Mouse (Mus musculus) heart, embryonic 16.5 days (tissue): Measurements from ENCODE around the gene Tmem117. TPM values are rescaled to one million over a fixed set of nuclear protein-coding genes. Genes with fewer than 3 reads are reported as not detected.

Source experiments
- ATAC-seq: fragments of 200-750 bp; cut with Nextera tagmentation; replicated peaks from 2 replicates; pipeline ENCODE4 v1.8.0; 2017; ENCODE audit warnings: moderate number of reproducible peaks; ENCODE audit not compliant: insufficient read depth, low FRiP score; ENCODE audit errors: extremely low read depth
- H3K27ac ChIP-seq: fragments of 300-500 bp; sonication (generic); 2 replicates; pipeline ENCODE4 v1.5.1; 2014; ENCODE audit warnings: mild to moderate bottlenecking, low read length, control low read depth, moderate library complexity
- H3K27me3 ChIP-seq: fragments of 300-500 bp; sonication (generic); 2 replicates; pipeline ENCODE4 v1.6.1; 2014; ENCODE audit warnings: low read length, mixed read lengths; ENCODE audit not compliant: control insufficient read depth, insufficient read depth
- H3K36me3 ChIP-seq: fragments of 300-500 bp; sonication (generic); 2 replicates; pipeline ENCODE4 v1.6.1; 2014; ENCODE audit not compliant: control insufficient read depth, insufficient read depth
- H3K4me1 ChIP-seq: fragments of 300-500 bp; sonication (generic); 2 replicates; pipeline ENCODE4 v1.6.1; 2014; ENCODE audit warnings: low read length, mixed read lengths; ENCODE audit not compliant: control insufficient read depth, insufficient read depth
- H3K4me2 ChIP-seq: fragments of 300-500 bp; sonication (generic); 2 replicates; pipeline ENCODE4 v1.6.1; 2014; ENCODE audit warnings: low read depth, mild to moderate bottlenecking, control low read depth, low read length
- H3K4me3 ChIP-seq: fragments of 300-500 bp; sonication (generic); 2 replicates; pipeline ENCODE4 v1.5.1; 2014; ENCODE audit warnings: mild to moderate bottlenecking, control low read depth, low read length
- H3K9ac ChIP-seq: fragments of 300-500 bp; sonication (generic); 2 replicates; pipeline ENCODE4 v1.6.1; 2014; ENCODE audit warnings: low read length, control low read depth
- H3K9me3 ChIP-seq: fragments of 300-500 bp; sonication (generic); replicated peaks from 2 replicates; pipeline ENCODE4 v1.6.1; 2016; ENCODE audit warnings: low read length; ENCODE audit not compliant: control insufficient read depth
- WGBS: fragments of 180-500 bp; shearing (Covaris S2); extraction: QIAGEN DNeasy Blood & Tissue Kit; methylation state at CpG from one replicate; pipeline ENCODE4 v1.1.7; 2014; 5-methylcytosine and 5-hydroxymethylcytosine counted together
- polyA plus RNA-seq: library from polyadenylated mRNA; unstranded; fragments of >200 nt; fragmentation: Nextera tagmentation; extraction: Ambion mirVana; gene quantifications from 2 replicates; pipeline ENCODE4 v1.2.1, GENCODE M21; 2015

Tmem117 gene
- polyA plus RNA-seq: 2.5 and 2.6 TPM in 2 replicates

DNA sequence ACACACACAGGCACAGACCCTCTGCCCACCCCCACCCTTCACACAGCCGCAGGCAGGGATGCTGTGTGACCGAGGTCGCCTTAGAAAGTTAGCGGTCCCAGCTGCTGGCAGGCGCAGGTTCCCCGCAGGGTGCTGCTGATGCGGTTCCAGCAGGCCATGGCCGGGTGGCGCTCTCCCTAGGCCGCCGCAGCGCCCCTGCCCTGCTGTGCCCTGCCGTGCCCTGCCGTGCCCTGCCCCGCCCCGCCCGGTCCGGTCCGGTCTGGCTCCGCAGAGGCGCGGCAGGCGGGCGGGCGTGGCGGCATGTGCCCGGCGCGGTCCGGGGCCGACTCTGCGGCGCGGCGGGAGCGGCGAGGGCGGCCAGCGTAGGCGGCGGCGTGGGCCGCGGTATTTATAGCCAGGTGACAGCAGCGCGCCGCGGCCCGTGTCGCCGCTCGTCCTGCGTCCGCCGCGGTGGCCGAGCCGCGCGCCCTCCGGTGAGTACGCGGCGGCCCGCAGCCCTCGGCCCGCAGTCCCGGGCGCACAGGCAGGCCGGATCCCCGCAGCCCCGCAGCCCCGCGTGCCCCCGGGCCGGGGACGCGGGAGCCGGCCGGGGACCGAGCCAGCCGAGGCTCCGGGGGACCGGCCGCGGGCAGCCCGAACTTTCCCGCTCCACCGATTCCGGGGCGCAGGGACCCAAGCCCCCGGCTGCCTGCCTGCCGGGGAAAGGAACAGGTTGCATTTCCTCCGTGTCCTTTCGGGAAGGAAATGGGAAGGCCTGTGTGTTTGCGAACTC is at the start of gene Tmem117:
TSS of gene Tmem117 (plus strand) at position 403 of the 772 bp plus-strand sequence.
- H3K36me3 ChIP-seq: no peaks in the 10 kb centered on the region
- peak; percentile 84 for ATAC-seq
- WGBS: under 1% methylated on average over 96 of the region's 96 CpGs
- peak within 1 kb of the TSS; percentile 77 for H3K9ac ChIP-seq
- H3K4me2 ChIP-seq: peak within 1 kb of the TSS; percentile 99
- peaks cover 13% of the 10 kb centered on the region for H3K27me3 ChIP-seq
- H3K4me3 ChIP-seq: peak within 1 kb of the TSS; percentile 64
- no peaks in the 10 kb centered on the region for H3K9me3 ChIP-seq
- H3K27ac ChIP-seq: no peak within 1 kb of the TSS
- no peaks in the 10 kb centered on the region for H3K4me1 ChIP-seq

DNA sequence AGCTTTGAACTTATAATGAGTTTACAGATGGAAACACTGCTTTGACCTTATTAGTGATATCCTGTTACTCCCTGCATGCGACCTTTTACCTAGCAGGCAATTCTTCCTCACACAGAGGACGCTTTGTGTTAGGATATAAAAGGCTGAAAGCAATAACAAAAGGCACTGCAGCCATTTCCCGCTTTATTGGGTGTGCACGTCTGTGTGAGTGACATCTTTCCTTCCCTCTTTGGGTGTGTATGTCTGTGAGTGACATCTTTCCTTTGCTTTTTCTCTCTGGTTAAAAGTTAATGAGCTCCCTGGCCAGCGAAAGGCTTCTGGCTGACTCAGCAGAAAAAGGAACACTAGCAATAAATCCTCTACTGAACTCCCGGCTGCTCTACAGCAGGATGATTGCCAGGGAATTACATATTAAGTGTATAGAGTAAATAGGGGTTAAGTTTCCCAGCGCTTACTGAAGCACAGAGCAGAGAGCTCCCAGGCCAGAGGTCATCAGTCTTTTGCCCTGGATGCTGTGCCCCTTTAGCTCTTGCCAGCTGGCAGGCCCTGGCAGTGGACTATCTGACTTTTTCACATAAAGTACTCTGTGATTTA is 46.9 kb upstream of the Tmem117 start:
- H3K9me3 ChIP-seq: no peaks in the 10 kb centered on the region
- H3K4me3 ChIP-seq: no peak overlapping the region
- H3K4me2 ChIP-seq: no peak overlapping the region
- no peaks in the 10 kb centered on the region for H3K27me3 ChIP-seq
- H3K36me3 ChIP-seq: peaks cover 55% of the 10 kb centered on the region
- ATAC-seq: no peak
- no peaks in the 10 kb centered on the region for H3K4me1 ChIP-seq
- no peak overlapping the region for H3K27ac ChIP-seq
- no peak overlapping the region for H3K9ac ChIP-seq
- WGBS: 80% methylated on average over 7 of the region's 7 CpGs

DNA sequence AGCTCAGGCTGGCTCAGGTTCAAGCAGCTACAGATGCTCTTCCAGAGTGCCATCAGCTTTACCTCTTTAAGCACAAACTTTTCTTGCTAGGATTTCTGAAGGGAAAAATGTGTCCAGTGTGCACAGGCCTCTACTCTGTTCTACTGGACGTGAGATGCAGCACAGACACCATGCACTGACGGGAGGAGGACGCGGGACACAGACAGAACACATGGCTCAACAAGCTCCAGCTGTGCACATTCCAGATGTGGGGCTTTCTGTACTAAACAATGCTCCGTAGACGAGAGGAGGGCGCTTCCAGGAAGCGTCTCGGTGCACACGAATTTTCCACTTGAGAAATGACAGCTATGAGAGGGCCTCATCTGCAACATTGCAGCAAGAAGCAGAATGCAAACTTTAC is 45.9 kb upstream of the Tmem117 start:
- WGBS: 86% methylated on average over 10 of the region's 10 CpGs
- Histone ChIP-seq H3K4me1 (peaks cover 4% of the 10 kb centered on the region), H3K27ac (no peak overlapping the region), H3K4me3 (no peak overlapping the region), H3K9ac (no peak overlapping the region), H3K4me2 (no peak overlapping the region), H3K27me3 (no peaks in the 10 kb centered on the region), H3K9me3 (no peaks in the 10 kb centered on the region), H3K36me3 (peaks cover 55% of the 10 kb centered on the region)
- ATAC-seq: no peak

DNA sequence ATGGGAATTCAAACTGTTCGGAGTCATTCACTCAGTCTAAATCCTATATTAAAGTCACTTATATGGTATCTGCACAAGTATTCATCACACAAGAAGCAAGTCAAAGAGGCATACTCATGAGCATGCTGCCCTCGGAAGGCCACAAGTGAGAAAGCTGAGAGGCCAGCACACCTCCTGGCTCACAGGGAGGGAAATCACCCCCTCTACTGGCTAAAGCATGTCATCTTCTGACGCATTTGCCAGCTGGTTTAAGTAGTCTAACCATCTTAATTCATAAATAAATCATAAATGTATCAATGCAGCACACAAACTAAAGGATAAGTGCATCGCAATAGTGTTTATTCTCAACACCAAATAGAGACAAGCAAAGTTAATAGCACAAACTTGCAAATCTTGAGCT is 44.3 kb upstream of the Tmem117 start:
- no peaks in the 10 kb centered on the region for H3K9me3 ChIP-seq
- no peak overlapping the region for H3K9ac ChIP-seq
- WGBS: 94% methylated on average over 4 of the region's 4 CpGs
- H3K4me2 ChIP-seq: no peak overlapping the region
- H3K27me3 ChIP-seq: no peaks in the 10 kb centered on the region
- H3K27ac ChIP-seq: no peak overlapping the region
- H3K4me3 ChIP-seq: no peak overlapping the region
- H3K36me3 ChIP-seq: peaks cover 52% of the 10 kb centered on the region
- peaks cover 7% of the 10 kb centered on the region for H3K4me1 ChIP-seq
- ATAC-seq: no peak

DNA sequence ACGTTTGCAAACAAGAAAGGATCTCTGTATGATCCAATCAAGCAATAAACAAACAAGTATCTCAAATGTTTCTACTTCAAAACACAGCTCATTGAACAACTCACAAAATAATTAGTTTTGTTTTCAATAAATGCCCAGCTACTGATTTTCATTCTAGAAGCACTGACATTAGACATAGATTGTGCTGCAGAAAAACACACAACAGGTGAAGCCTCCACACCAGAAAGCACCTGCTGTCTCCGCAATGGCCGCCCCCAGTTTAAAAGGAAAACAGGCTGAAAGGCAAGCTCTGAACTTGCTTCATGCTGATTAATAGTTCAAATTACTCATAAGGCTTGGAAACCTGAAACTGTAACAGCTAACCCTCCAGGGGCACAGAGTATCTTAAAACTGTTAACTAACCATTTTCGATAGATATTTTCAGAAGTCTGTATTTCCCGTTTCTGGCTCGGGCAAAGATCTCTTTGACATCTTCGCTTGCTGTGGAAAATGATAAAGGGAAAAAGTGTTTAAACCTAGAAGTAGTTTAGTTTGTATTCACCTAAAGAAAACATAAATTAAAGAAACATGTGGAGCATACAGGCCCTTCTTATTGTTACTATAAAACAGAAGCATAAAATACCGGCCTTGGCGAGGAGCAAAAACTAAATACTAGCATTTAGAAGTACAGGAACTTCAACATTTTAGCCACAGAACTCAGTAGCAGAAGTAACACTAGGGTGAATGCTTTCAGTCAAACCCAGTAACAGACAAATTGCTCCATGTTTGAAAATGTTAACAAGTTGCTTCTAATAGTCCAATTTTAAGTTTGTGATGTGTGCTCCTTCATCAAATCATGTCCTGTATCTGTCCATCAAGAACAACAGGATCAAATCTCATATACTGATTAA is 41.0 kb upstream of the Tmem117 start:
- Histone ChIP-seq H3K9me3 (no peaks in the 10 kb centered on the region), H3K4me3 (no peak overlapping the region), H3K27ac (no peak overlapping the region), H3K36me3 (peaks cover 28% of the 10 kb centered on the region), H3K9ac (peak overlapping the region; percentile 91), H3K4me1 (peaks cover 7% of the 10 kb centered on the region), H3K27me3 (no peaks in the 10 kb centered on the region), H3K4me2 (peak overlapping the region; percentile 28; the same call in 1 of the 2 replicates)
- ATAC-seq: no peak
- 86% methylated on average over 9 of the region's 9 CpGs for WGBS

DNA sequence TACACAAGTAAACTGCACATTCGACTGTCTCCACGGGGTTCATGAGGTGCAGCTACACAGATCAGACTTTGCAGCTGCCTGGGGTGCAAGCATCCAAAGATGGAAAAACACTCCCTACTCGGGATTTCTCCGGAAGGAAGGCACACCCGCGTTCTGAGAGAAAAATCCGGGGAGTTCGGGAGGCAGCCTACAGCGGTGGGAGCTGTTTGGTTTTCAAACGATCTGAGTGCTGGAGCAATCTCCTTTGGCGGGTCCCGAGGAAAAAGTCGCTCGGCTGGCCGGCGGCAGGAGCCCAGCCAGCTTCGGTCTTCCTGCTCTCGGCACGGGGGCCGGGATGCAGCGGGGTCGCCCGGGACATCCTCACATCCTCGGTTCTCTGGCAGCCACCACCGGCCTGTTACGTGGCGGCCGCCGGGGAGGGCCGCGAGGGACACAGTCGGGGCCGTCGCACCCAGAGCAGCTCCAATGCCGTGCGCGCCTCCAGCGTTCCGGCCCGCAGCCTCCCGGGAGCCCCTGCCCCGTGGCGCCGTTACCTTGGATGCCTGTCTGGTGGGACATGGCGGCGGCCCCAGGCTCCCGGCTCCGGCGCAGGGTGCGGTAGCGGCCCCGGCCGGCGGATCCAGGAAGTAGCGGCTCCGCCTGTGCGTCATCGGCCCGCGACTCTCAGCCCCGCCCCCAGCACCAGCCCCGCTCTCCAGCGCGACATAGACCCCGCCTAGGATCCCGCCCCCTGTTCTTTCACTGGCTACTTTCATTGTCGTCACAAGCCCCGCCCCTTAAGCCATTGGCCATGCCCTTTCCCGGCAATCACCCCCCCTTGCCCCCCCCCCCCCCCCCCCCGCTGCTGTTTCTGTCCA is 39.6 kb upstream of the Tmem117 start, which contains the start of gene Twf1:
TSS of gene Twf1 (minus strand) at position 671 of the 857 bp plus-strand sequence.
- Histone ChIP-seq H3K4me1 (peaks cover 7% of the 10 kb centered on the region), H3K9me3 (no peaks in the 10 kb centered on the region), H3K36me3 (peaks cover 14% of the 10 kb centered on the region), H3K27me3 (no peaks in the 10 kb centered on the region), H3K4me2 (peak within 1 kb of the TSS; percentile 90), H3K4me3 (peak within 1 kb of the TSS; percentile 93), H3K9ac (peak within 1 kb of the TSS; percentile 91), H3K27ac (peak within 1 kb of the TSS; percentile 73)
- ATAC-seq: peak; percentile 99
- WGBS: under 1% methylated on average over 65 of the region's 70 CpGs

DNA sequence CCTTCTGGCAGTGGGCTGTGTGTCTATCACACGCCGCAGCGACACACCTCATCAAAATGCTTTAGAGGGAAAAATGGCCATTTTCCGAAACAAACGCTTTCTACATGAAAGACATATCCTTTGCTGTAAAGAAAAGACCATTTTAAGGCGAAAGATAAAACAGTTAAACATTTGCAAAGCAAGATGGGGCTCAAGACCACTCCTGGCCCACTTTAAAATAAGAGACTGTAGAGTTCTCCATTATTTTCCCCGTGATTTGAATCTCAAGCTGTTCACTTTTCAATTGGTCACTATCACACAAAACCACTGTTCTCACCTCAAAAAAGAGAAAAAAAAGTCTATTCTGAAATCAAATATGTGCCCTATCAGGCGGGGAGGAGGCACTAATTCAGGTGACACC is 38.9 kb upstream of the Tmem117 start:
- no peak for ATAC-seq
- H3K9me3 ChIP-seq: no peaks in the 10 kb centered on the region
- H3K4me1 ChIP-seq: peaks cover 7% of the 10 kb centered on the region
- peak overlapping the region; percentile 70 for H3K9ac ChIP-seq
- peak overlapping the region; percentile 93 for H3K4me3 ChIP-seq
- 12% methylated on average over 8 of the region's 8 CpGs for WGBS
- H3K4me2 ChIP-seq: peak overlapping the region; percentile 75
- peaks cover 8% of the 10 kb centered on the region for H3K36me3 ChIP-seq
- no peak overlapping the region for H3K27ac ChIP-seq
- H3K27me3 ChIP-seq: no peaks in the 10 kb centered on the region

DNA sequence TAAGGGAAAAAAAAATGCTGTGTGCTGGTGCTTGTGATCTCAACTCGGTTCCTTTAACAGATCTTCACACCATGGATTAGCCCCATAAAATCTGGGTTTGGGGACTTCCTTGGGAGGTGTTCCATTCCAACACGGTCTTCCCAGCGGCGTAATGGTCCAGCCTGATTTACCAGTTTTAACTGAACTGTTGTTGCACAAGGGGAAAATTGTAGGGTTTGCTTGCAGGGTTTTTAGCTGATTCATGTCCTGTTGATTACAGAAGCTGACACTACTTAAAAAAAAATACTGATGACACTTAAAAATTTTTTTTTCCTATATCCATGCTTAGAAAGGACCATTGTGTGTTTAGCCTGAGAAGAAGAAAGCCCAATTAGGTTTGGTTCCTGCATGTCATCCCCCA is 37.7 kb upstream of the Tmem117 start:
- no peak for ATAC-seq
- Histone ChIP-seq H3K4me1 (peaks cover 7% of the 10 kb centered on the region), H3K36me3 (0 out of 2 replicates have a peak, but pooled peaks cover 3% of the 10 kb centered on the region), H3K27ac (no peak overlapping the region), H3K9ac (no peak overlapping the region), H3K4me3 (no peak overlapping the region), H3K27me3 (no peaks in the 10 kb centered on the region), H3K9me3 (no peaks in the 10 kb centered on the region), H3K4me2 (no peak overlapping the region)
- WGBS: 83% methylated on average over 4 of the region's 4 CpGs
